Comparison of ENCODE assay signal across 8 mouse cellular contexts in the genomic region with DNA sequence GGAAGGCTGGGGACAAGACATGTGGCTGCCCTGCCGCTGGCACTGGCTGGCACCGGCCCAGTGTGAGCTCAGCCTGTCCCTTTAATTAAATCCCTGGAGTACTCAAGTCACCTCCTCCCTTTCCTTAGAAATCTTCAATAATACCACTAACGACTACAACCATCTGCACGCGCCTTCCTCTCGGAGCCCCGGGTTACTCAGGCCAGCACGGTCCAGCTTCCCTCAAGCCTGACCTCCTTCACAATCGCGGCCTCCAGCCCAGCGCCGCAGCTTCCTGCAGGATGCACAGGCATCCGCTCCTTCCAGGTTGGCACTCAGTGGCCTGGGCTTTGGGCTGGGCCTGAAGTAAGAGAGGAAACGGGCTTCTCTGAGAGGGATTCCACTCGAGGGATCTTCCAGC. TPM values are rescaled to one million over a fixed set of nuclear protein-coding genes. Genes with fewer than 3 reads are reported as not detected.
A peak's percentile ranks its signal among the peaks of the same experiment; 100 is the strongest.
DNase-seq lines count a peak whose midpoint lies in the region; ATAC-seq lines count a peak whose summit lies in the region.

No protein-coding gene starts in this region.

- H3K4me3 ChIP-seq in heart, embryonic 16.5 days (ENCODE audit: low read length), result no peak overlapping the region
- no peak overlapping the region for H3K4me3 ChIP-seq in limb, embryonic 15.5 days
- no peak overlapping the region for H3K4me3 ChIP-seq in midbrain, embryonic 16.5 days (ENCODE audit: low read depth, low read length)

- H3K36me3 ChIP-seq in heart, embryonic 16.5 days (ENCODE audit: control insufficient read depth, insufficient read depth), result no peaks in the 10 kb centered on the region
- no peaks in the 10 kb centered on the region for H3K36me3 ChIP-seq in limb, embryonic 15.5 days
- no peaks in the 10 kb centered on the region for H3K36me3 ChIP-seq in midbrain, embryonic 16.5 days (ENCODE audit: control insufficient read depth, insufficient read depth, low read length)

- 55% methylated on average over 15 of the region's 15 CpGs for WGBS in heart, embryonic 16.5 days
- 52% methylated on average over 15 of the region's 15 CpGs for WGBS in limb, embryonic 15.5 days
- 33% methylated on average over 15 of the region's 15 CpGs for WGBS in midbrain, embryonic 16.5 days

- peak; percentile 84 for ATAC-seq in heart, embryonic 16.5 days (replicated peaks; ENCODE audit: extremely low read depth, insufficient read depth, low FRiP score)
- no peak for ATAC-seq in limb, embryonic 15.5 days (ENCODE audit: insufficient number of reproducible peaks, low FRiP score, low TSS enrichment, low read depth)
- no peak for ATAC-seq in midbrain, embryonic 16.5 days

- peak; percentile 36 for DNase-seq in urinary bladder, postnatal 14 days (ENCODE audit: low spot score)
- no peak for DNase-seq in urinary bladder, postnatal 25 days (ENCODE audit: low spot score)
- no peak for DNase-seq in urinary bladder, postnatal 10 days (ENCODE audit: low spot score)
- no peak for DNase-seq in cerebellum, adult 18-20 months
- no peak for DNase-seq in spleen, postnatal 10 days (ENCODE audit: low spot score in 2 of 2)

- H3K4me1 ChIP-seq in heart, embryonic 16.5 days (ENCODE audit: control insufficient read depth, insufficient read depth, low read length), result peaks cover 14% of the 10 kb centered on the region
- H3K4me1 ChIP-seq in limb, embryonic 15.5 days, result peaks cover under 1% of the 10 kb centered on the region
- no peaks in the 10 kb centered on the region for H3K4me1 ChIP-seq in midbrain, embryonic 16.5 days (ENCODE audit: control insufficient read depth, insufficient read depth, low read length)

- peak overlapping the region; percentile 61 for H3K27ac ChIP-seq in heart, embryonic 16.5 days (ENCODE audit: low read length)
- 0 out of 2 replicates have a peak overlapping the region, but pooled peaks have one; percentile 8 for H3K27ac ChIP-seq in limb, embryonic 15.5 days
- no peak overlapping the region for H3K27ac ChIP-seq in midbrain, embryonic 16.5 days (ENCODE audit: low read length)

- H3K4me2 ChIP-seq in heart, embryonic 16.5 days (ENCODE audit: low read depth, low read length), result no peak overlapping the region
- no peak overlapping the region for H3K4me2 ChIP-seq in limb, embryonic 15.5 days
- H3K4me2 ChIP-seq in midbrain, embryonic 16.5 days (ENCODE audit: low read length), result no peak overlapping the region

- no peak overlapping the region for H3K9ac ChIP-seq in heart, embryonic 16.5 days (ENCODE audit: low read length)
- no peak overlapping the region for H3K9ac ChIP-seq in limb, embryonic 15.5 days
- 0 out of 2 replicates have a peak overlapping the region, but pooled peaks have one; percentile 4 for H3K9ac ChIP-seq in midbrain, embryonic 16.5 days (ENCODE audit: low read depth, low read length)

- H3K9me3 ChIP-seq in heart, embryonic 16.5 days (replicated peaks; ENCODE audit: control insufficient read depth, low read length), result peaks cover 3% of the 10 kb centered on the region; the same call in 1 of the 2 replicates
- H3K9me3 ChIP-seq in limb, embryonic 15.5 days, result no peaks in the 10 kb centered on the region
- no peaks in the 10 kb centered on the region for H3K9me3 ChIP-seq in midbrain, embryonic 16.5 days (replicated peaks; ENCODE audit: control insufficient read depth, low read length, poor library complexity, severe bottlenecking)

- H3K27me3 ChIP-seq in heart, embryonic 16.5 days (ENCODE audit: control insufficient read depth, insufficient read depth, low read length), result no peaks in the 10 kb centered on the region
- no peaks in the 10 kb centered on the region for H3K27me3 ChIP-seq in limb, embryonic 15.5 days
- H3K27me3 ChIP-seq in midbrain, embryonic 16.5 days (ENCODE audit: control insufficient read depth, insufficient read depth, low read depth, low read length), result no peaks in the 10 kb centered on the region

RNA-seq across cellular contexts. Expression of gene Id2, which starts 22.3 kb away (rescaled TPM):
- polyA plus RNA-seq in heart, embryonic 16.5 days (2015; fragmentation: Nextera tagmentation; extraction: Ambion mirVana), result 157 TPM in 2 replicates
- 265 and 283 TPM in 2 replicates for polyA plus RNA-seq in limb, embryonic 15.5 days (2015; fragmentation: Nextera tagmentation; extraction: Ambion mirVana)
- polyA plus RNA-seq in midbrain, embryonic 16.5 days (2015; fragmentation: Nextera tagmentation; extraction: Ambion mirVana), result 140 and 176 TPM in 2 replicates
